Mouse (Mus musculus): ENCODE data around the gene Baiap2l1. TPM values are rescaled to one million over a fixed set of nuclear protein-coding genes. Genes with fewer than 3 reads are reported as not detected.
"Not testable (repeated sequence)": the region's sequence is repeated elsewhere in the genome, so short reads cannot be mapped to it uniquely, and the experiment has no call there.

The Baiap2l1 gene
- polyA plus RNA-seq, 1 experiment from 2014 or later = 0.16 TPM

DNA sequence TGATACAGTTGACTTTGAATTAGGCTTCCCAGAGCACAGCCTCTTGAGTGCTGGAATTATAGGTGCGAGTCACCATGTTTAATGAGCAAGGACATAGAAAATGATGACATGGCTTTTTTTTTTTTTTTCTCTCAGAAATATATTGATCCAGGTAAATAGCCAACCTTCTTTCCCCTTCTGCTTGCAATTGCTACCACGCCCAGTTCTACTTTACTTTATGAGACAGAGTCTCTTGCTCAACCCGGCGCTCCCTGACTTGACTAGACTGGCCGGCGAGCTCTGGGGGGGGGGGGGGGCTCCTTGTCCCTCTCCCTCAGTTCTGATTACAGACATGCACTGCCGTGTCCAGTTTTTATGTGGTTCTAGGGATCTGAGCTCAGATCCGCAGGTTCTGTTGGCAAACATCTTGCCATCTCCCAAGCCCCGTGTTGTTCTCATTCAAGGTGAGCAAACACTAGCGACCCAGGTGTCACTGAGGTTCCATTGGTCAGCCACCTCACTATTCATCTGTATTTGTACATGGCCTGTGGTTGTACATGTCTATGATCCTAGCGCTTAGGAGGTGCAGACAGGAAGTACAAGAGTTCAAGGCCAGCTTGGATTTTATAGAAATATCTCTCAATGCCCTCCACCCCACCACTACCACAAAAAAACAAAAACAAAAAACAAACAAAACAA, 6.9 kb upstream of the Baiap2l1 start:
- H3K27ac ChIP-seq = no peak overlapping the region
- no peaks in the 10 kb centered on the region for H3K79me2 ChIP-seq (ENCODE audit: inconsistent target)
- no peak overlapping the region for H3K4me3 ChIP-seq (ENCODE audit: inconsistent target)
- no peaks in the 10 kb centered on the region for H3K36me3 ChIP-seq (ENCODE audit: inconsistent target)
- WGBS (ENCODE audit: missing documents) = 87% methylated on average over 10 of the region's 11 CpGs

DNA sequence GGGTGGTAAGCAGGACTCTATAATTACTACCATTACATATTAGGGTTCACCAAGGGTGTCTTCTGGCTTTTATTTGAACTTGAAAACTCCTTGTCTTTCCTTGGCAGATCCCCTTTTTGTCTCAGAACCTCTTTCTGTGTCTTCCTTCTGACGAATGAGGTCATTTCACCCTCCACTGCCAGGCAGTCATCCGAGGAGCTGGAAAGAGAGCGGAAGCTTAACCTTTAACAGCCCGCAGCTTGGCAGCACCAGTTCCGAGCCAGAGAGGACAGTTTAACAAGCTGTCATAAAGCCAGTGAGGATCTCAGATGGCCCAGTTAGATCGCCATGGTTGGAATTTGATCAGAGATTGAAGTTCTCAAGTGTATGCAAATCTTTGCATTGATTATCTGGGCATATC, 2.4 kb upstream of the Baiap2l1 start:
- no peak overlapping the region for H3K27ac ChIP-seq
- 75% methylated on average over 6 of the region's 6 CpGs for WGBS (ENCODE audit: missing documents)
- H3K79me2 ChIP-seq (ENCODE audit: inconsistent target) = no peaks in the 10 kb centered on the region
- H3K36me3 ChIP-seq (ENCODE audit: inconsistent target) = no peaks in the 10 kb centered on the region
- no peak overlapping the region for H3K4me3 ChIP-seq (ENCODE audit: inconsistent target)

GRCm38 (mm10) chr5:144359886-144360285, 2.0 kb upstream of the Baiap2l1 start:
- Histone ChIP-seq H3K79me2 (ENCODE audit: inconsistent target) (no peaks in the 10 kb centered on the region), H3K36me3 (ENCODE audit: inconsistent target) (no peaks in the 10 kb centered on the region), H3K27ac (no peak overlapping the region), H3K4me3 (ENCODE audit: inconsistent target) (no peak overlapping the region)
- WGBS (ENCODE audit: missing documents) = 78% methylated on average over 6 of the region's 6 CpGs

DNA sequence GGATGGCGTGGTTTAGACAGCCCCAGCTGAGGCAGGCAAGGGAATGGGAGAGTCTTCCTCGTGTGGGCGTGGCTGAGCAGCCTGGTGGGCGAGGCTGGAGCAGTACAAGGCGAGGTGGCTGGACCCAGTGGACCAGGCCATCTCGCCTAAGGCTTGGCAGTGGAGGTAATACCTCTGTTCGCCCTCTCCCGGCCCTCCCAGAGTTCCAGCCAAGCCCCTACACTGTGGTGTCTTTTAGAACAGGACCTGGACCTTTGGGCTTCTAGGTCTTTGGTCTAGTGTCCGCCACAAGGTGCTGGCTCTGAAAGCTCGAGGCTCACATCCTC, 643 bp upstream of the Baiap2l1 start:
- 10% methylated on average over 10 of the region's 10 CpGs for WGBS (ENCODE audit: missing documents)
- Histone ChIP-seq H3K79me2 (ENCODE audit: inconsistent target) (no peaks in the 10 kb centered on the region), H3K4me3 (ENCODE audit: inconsistent target) (no peak overlapping the region; the same call in 1 of the 2 replicates), H3K27ac (no peak overlapping the region), H3K36me3 (ENCODE audit: inconsistent target) (no peaks in the 10 kb centered on the region)

GRCm38 (mm10) chr5:144357551-144357880, 396 bp downstream of the Baiap2l1 start:
- H3K27ac ChIP-seq = no peak overlapping the region
- no peak overlapping the region for H3K4me3 ChIP-seq (ENCODE audit: inconsistent target)

GRCm38 (mm10) chr5:144356776-144357455, 996 bp downstream of the Baiap2l1 start:
- Histone ChIP-seq H3K27ac (no peak overlapping the region), H3K4me3 (ENCODE audit: inconsistent target) (no peak overlapping the region), H3K36me3 (ENCODE audit: inconsistent target) (no peaks in the 10 kb centered on the region), H3K79me2 (ENCODE audit: inconsistent target) (no peaks in the 10 kb centered on the region)
- 24% methylated on average over 17 of the region's 17 CpGs for WGBS (ENCODE audit: missing documents)

More at GRCm38 (mm10) chr5:144357551-144357880, 396 bp downstream of the Baiap2l1 start:
- 3% methylated on average over 17 of the region's 27 CpGs for WGBS (ENCODE audit: missing documents)
- no peaks in the 10 kb centered on the region for H3K79me2 ChIP-seq (ENCODE audit: inconsistent target)
- H3K36me3 ChIP-seq (ENCODE audit: inconsistent target) = no peaks in the 10 kb centered on the region

DNA sequence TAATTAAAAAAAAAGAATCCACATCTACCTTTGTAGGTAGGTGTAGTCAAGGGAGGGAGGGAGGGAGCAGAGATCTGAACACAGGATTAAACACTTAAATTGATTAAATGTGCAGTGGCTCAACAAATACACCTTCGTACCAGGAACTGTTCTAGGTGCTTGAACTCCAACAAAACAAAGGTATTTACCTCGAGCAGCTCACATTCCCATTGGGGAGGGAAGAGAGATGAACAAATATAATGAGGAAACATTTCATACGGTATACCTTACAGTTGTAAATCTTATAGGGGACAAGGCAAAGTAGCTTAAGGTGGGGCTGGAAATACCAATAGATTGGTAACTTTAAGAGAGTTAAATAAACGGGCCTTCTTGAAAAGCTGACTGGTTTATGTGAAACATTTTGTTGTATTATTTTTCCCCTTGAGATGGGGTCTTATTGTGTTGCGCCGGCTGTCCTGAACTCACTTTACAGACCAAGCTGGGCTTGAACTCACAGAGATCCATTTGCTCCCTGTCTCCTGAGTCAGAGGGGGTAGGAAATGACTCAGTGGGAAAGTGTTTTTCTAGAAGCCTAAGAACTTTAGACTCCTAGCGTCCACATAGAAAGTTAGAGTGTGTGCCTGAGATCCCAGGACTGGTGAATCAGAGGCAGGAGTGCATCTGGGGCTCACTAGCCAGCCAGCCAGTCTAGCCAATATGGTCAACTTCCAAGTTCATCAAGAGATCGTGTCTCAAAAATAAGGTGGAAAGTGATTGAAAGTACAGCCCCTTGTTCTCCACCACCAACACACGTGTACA, 5.5 kb downstream of the Baiap2l1 start:
- H3K27ac ChIP-seq = no peak overlapping the region

GRCm38 (mm10) chr5:144351185-144351584, 6.7 kb downstream of the Baiap2l1 start:
- Histone ChIP-seq H3K36me3 (ENCODE audit: inconsistent target) (no peaks in the 10 kb centered on the region), H3K4me3 (ENCODE audit: inconsistent target) (no peak overlapping the region), H3K27ac (no peak overlapping the region), H3K79me2 (ENCODE audit: inconsistent target) (no peaks in the 10 kb centered on the region)
- 86% methylated on average over 8 of the region's 8 CpGs for WGBS (ENCODE audit: missing documents)

More for the DNA sequence above, 5.5 kb downstream of the Baiap2l1 start:
- no peaks in the 10 kb centered on the region for H3K79me2 ChIP-seq (ENCODE audit: inconsistent target)
- H3K4me3 ChIP-seq (ENCODE audit: inconsistent target) = no peak overlapping the region
- 88% methylated on average over 9 of the region's 9 CpGs for WGBS (ENCODE audit: missing documents)
- no peaks in the 10 kb centered on the region for H3K36me3 ChIP-seq (ENCODE audit: inconsistent target)

- H3K36me3 ChIP-seq (ENCODE audit: inconsistent target) = no peaks in the 10 kb centered on the region
- no peak overlapping the region for H3K27ac ChIP-seq
- H3K4me3 ChIP-seq (ENCODE audit: inconsistent target) = no peak overlapping the region
- H3K79me2 ChIP-seq (ENCODE audit: inconsistent target) = no peaks in the 10 kb centered on the region
- 16% methylated on average over 6 of the region's 6 CpGs for WGBS (ENCODE audit: missing documents)
Measured at GRCm38 (mm10) chr5:144344592-144344991, 13.3 kb downstream of the Baiap2l1 start.

DNA sequence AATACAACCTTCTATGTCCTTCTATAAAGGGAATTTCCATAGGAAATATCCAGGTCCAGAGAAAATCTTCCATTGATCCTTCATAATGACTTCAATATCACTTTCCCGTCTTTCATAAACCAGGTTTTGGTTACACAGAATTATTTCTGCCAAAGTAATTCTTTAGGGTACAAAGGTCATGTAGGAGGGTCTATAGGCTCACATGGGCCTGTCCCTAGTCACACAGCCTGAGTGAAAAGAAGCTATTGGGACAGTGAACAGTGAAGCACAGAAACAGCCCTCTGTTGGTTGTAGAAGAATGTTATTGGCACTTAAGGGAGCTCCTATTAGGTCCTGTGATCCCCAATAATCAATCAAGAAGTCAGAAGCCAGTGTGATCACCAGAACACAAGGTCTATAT, 16.8 kb downstream of the Baiap2l1 start:
- Histone ChIP-seq H3K79me2 (ENCODE audit: inconsistent target) (no peaks in the 10 kb centered on the region), H3K27ac (no peak overlapping the region)

DNA sequence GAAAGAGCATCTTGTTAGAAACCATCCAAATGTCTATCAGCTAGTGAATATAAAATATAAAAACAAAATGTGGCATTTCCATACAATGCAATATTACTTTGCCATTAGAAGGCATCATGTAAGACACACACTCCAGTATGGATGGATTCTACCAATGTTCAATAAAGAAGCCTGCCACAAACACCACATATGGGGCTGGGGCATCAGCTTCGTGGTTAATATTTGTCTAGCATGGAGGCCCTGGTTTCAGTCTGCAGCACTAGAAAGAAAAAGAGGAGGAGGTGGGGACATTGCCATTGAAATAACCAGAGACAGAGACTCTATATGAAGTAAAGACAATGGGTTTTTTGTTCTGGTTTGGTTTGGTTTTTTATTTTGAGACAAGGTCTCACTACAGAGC, 19.1 kb downstream of the Baiap2l1 start:
- no peaks in the 10 kb centered on the region for H3K79me2 ChIP-seq (ENCODE audit: inconsistent target)
- no peak overlapping the region for H3K27ac ChIP-seq
- no peak overlapping the region for H3K4me3 ChIP-seq (ENCODE audit: inconsistent target)
- WGBS (ENCODE audit: missing documents) = 67% methylated on average over 1 of the region's 1 CpGs
- no peaks in the 10 kb centered on the region for H3K36me3 ChIP-seq (ENCODE audit: inconsistent target)

More for the DNA sequence above, 16.8 kb downstream of the Baiap2l1 start:
- Histone ChIP-seq H3K4me3 (ENCODE audit: inconsistent target) (no peak overlapping the region), H3K36me3 (ENCODE audit: inconsistent target) (no peaks in the 10 kb centered on the region)
- 92% methylated on average over 1 of the region's 1 CpGs for WGBS (ENCODE audit: missing documents)

GRCm38 (mm10) chr5:144335357-144335756, 22.6 kb downstream of the Baiap2l1 start:
- not testable (repeated sequence) for H3K27ac ChIP-seq; H3K36me3 ChIP-seq (ENCODE audit: inconsistent target); H3K4me3 ChIP-seq (ENCODE audit: inconsistent target); H3K79me2 ChIP-seq (ENCODE audit: inconsistent target)
- WGBS (ENCODE audit: missing documents) = 94% methylated on average over 5 of the region's 6 CpGs

- no peaks in the 10 kb centered on the region for H3K79me2 ChIP-seq (ENCODE audit: inconsistent target)
- WGBS (ENCODE audit: missing documents) = 93% methylated on average over 10 of the region's 11 CpGs
- no peaks in the 10 kb centered on the region for H3K36me3 ChIP-seq (ENCODE audit: inconsistent target)
- no peak overlapping the region for H3K4me3 ChIP-seq (ENCODE audit: inconsistent target)
- H3K27ac ChIP-seq = no peak overlapping the region
Measured at GRCm38 (mm10) chr5:144334010-144334409, 23.9 kb downstream of the Baiap2l1 start.

GRCm38 (mm10) chr5:144322717-144323116, 35.2 kb downstream of the Baiap2l1 start:
- H3K36me3 ChIP-seq (ENCODE audit: inconsistent target) = no peaks in the 10 kb centered on the region
- 100% methylated on average over 3 of the region's 3 CpGs for WGBS (ENCODE audit: missing documents)
- H3K27ac ChIP-seq = no peak overlapping the region
- H3K79me2 ChIP-seq (ENCODE audit: inconsistent target) = no peaks in the 10 kb centered on the region
- no peak overlapping the region for H3K4me3 ChIP-seq (ENCODE audit: inconsistent target)

DNA sequence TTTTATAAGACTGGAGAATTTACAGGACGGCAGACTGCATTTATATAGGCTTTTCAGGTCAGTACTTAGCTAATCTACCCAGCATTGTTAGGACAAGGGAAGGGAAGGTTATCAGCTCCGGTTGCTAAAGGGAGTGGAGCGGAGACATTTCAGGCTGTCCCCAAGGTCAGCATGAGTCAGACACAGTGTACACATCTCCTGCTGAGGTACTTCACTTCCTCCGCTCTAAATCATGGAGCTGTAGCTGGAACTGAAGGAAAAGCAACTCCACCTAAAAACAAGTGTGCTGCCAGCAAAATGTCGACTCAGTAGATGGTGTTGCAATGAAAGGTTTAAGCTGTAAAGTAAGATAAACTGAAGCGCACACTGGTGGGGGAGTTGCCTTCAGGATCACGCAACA, 36.2 kb downstream of the Baiap2l1 start:
- 79% methylated on average over 7 of the region's 7 CpGs for WGBS (ENCODE audit: missing documents)
- Histone ChIP-seq H3K4me3 (ENCODE audit: inconsistent target) (no peak overlapping the region), H3K27ac (no peak overlapping the region), H3K36me3 (ENCODE audit: inconsistent target) (no peaks in the 10 kb centered on the region), H3K79me2 (ENCODE audit: inconsistent target) (no peaks in the 10 kb centered on the region)

Data from macrophage (primary cell).